Mouse (Mus musculus): ENCODE data around the gene Strip1.

GRCm38 (mm10) chr3:107656888-107657287 is 25.4 kb upstream of the Strip1 start:
- TF ChIP-seq CTCF (IDR thresholded peaks at IDR 0.05; ENCODE audit: low read depth) (no peak), EP300 (IDR thresholded peaks at IDR 0.05; ENCODE audit: low read depth) (no peak)

All from liver, embryonic 14.5 days (tissue).